Mouse (Mus musculus): ENCODE results near the gene Bspry. TPM values are rescaled to one million over a fixed set of nuclear protein-coding genes. Genes with fewer than 3 reads are reported as not detected.

Bspry gene
- polyA plus RNA-seq, 1 experiment: 1.1 TPM

GRCm38 (mm10) chr4:62516079-62516478 is 36.2 kb downstream of the Bspry start:
- Histone ChIP-seq H3ac (ENCODE audit: control insufficient read depth, insufficient read length) (no peak overlapping the region), H3K4me3 (no peak overlapping the region), H3K4me2 (ENCODE audit: low read depth) (no peak overlapping the region), H3K79me2 (ENCODE audit: control insufficient read depth, insufficient read depth) (no peaks in the 10 kb centered on the region), H3K27me3 (ENCODE audit: control insufficient read depth, insufficient read depth, insufficient read length) (no peaks in the 10 kb centered on the region), H3K36me3 (ENCODE audit: control insufficient read depth, insufficient read depth) (peaks cover 21% of the 10 kb centered on the region)
- TF ChIP-seq MYOG (IDR thresholded peaks at IDR 0.05; ENCODE audit: control insufficient read depth in 1 of 3, insufficient read depth in 1 of 3, insufficient read length in 2 of 3, low read depth in 2 of 3): no peak
- TF ChIP-seq MAX (IDR thresholded peaks at IDR 0.05; ENCODE audit: low read depth): no peak
- TF ChIP-seq POLR2AphosphoS2 (IDR thresholded peaks at IDR 0.05; ENCODE audit: insufficient read length, low read depth): no peak
- no peak for TF ChIP-seq USF1 (IDR thresholded peaks at IDR 0.05; ENCODE audit: low read depth)
- no peak for TF ChIP-seq POLR2A (IDR thresholded peaks at IDR 0.05; ENCODE audit: insufficient read length, low read depth)
- TF ChIP-seq SRF (IDR thresholded peaks at IDR 0.05; ENCODE audit: control insufficient read depth, insufficient read length, low read depth): no peak
- TF ChIP-seq TCF12 (IDR thresholded peaks at IDR 0.05; ENCODE audit: insufficient read depth, poor library complexity, severe bottlenecking): no peak
- TF ChIP-seq CEBPB (IDR thresholded peaks at IDR 0.05; ENCODE audit: insufficient read depth, poor library complexity, severe bottlenecking): no peak
- no peak for TF ChIP-seq REST (IDR thresholded peaks at IDR 0.05; ENCODE audit: insufficient read depth, insufficient read length)
- TF ChIP-seq E2F4 (IDR thresholded peaks at IDR 0.05; ENCODE audit: insufficient read depth): no peak
- TF ChIP-seq TCF3 (IDR thresholded peaks at IDR 0.05; ENCODE audit: insufficient read length, low read depth): no peak
- TF ChIP-seq MYOD1 (IDR thresholded peaks at IDR 0.05; ENCODE audit: control insufficient read depth in 1 of 3, insufficient read length in 2 of 3, low read depth in 2 of 3): no peak

DNA sequence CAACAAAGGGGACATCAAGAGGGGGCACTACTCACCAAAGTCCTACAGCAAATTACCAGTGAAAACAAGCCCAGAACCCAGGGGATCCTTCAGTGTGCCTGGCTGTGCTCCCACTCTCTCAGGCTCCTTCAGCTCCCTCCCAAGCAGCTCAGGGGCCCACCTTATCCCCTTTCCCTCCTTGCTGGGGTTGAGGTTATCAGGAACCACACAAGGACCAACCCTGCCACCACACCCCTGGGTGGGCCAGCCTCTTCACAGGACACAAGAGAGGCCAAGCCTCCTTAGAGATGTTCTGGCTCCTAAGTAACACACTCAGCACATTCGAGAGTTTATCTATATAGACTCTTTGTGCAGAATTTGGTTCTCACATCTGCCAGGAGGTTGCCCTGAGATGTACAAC is 36.7 kb downstream of the Bspry start:
- H3K36me3 ChIP-seq (ENCODE audit: control insufficient read depth, insufficient read depth): peaks cover 16% of the 10 kb centered on the region
- no peak overlapping the region for H3K4me2 ChIP-seq (ENCODE audit: low read depth)
- no peak for TF ChIP-seq E2F4 (IDR thresholded peaks at IDR 0.05; ENCODE audit: insufficient read depth)
- TF ChIP-seq CEBPB (IDR thresholded peaks at IDR 0.05; ENCODE audit: insufficient read depth, poor library complexity, severe bottlenecking): no peak
- TF ChIP-seq REST (IDR thresholded peaks at IDR 0.05; ENCODE audit: insufficient read depth, insufficient read length): no peak
- TF ChIP-seq POLR2A (IDR thresholded peaks at IDR 0.05; ENCODE audit: insufficient read length, low read depth): no peak
- no peak for TF ChIP-seq SRF (IDR thresholded peaks at IDR 0.05; ENCODE audit: control insufficient read depth, insufficient read length, low read depth)
- TF ChIP-seq POLR2AphosphoS2 (IDR thresholded peaks at IDR 0.05; ENCODE audit: insufficient read length, low read depth): no peak
- TF ChIP-seq MAX (IDR thresholded peaks at IDR 0.05; ENCODE audit: low read depth): no peak
- no peak for TF ChIP-seq USF1 (IDR thresholded peaks at IDR 0.05; ENCODE audit: low read depth)
- TF ChIP-seq MYOD1 (IDR thresholded peaks at IDR 0.05; ENCODE audit: control insufficient read depth in 1 of 3, insufficient read length in 2 of 3, low read depth in 2 of 3): no peak
- H3K79me2 ChIP-seq (ENCODE audit: control insufficient read depth, insufficient read depth): no peaks in the 10 kb centered on the region
- no peaks in the 10 kb centered on the region for H3K27me3 ChIP-seq (ENCODE audit: control insufficient read depth, insufficient read depth, insufficient read length)
- no peak overlapping the region for H3ac ChIP-seq (ENCODE audit: control insufficient read depth, insufficient read length)
- H3K4me3 ChIP-seq: no peak overlapping the region

DNA sequence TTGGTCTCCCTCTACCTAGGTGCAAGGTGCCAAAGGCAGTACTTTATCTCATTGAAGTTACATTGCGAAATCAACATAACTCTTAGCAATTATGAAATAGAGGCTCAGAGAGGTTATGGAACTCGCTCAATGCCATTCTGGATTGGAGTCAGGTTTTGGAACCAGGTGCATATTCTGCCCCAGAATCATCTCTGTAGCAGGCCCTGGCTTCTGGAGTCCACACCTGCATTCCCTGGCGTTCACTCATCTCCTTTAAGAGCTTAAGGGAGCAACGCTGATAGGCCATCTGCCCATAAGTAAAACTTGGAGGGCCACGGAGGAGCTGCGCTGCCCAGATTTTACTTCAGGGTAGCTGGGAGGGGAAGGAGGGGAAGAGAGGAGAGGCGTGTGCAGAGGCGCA is 37.2 kb downstream of the Bspry start:
- Histone ChIP-seq H3K27me3 (ENCODE audit: control insufficient read depth, insufficient read depth, insufficient read length) (no peaks in the 10 kb centered on the region), H3K4me3 (no peak overlapping the region), H3ac (ENCODE audit: control insufficient read depth, insufficient read length) (no peak overlapping the region), H3K79me2 (ENCODE audit: control insufficient read depth, insufficient read depth) (no peaks in the 10 kb centered on the region), H3K36me3 (ENCODE audit: control insufficient read depth, insufficient read depth) (peaks cover 12% of the 10 kb centered on the region), H3K4me2 (ENCODE audit: low read depth) (no peak overlapping the region)
- TF ChIP-seq REST (IDR thresholded peaks at IDR 0.05; ENCODE audit: insufficient read depth, insufficient read length) (no peak), USF1 (IDR thresholded peaks at IDR 0.05; ENCODE audit: low read depth) (no peak), MYOG (IDR thresholded peaks at IDR 0.05; ENCODE audit: control insufficient read depth in 1 of 3, insufficient read depth in 1 of 3, insufficient read length in 2 of 3, low read depth in 2 of 3) (no peak), TCF12 (IDR thresholded peaks at IDR 0.05; ENCODE audit: insufficient read depth, poor library complexity, severe bottlenecking) (no peak), CEBPB (IDR thresholded peaks at IDR 0.05; ENCODE audit: insufficient read depth, poor library complexity, severe bottlenecking) (no peak), E2F4 (IDR thresholded peaks at IDR 0.05; ENCODE audit: insufficient read depth) (no peak), POLR2AphosphoS2 (IDR thresholded peaks at IDR 0.05; ENCODE audit: insufficient read length, low read depth) (no peak), POLR2A (IDR thresholded peaks at IDR 0.05; ENCODE audit: insufficient read length, low read depth) (no peak), TCF3 (IDR thresholded peaks at IDR 0.05; ENCODE audit: insufficient read length, low read depth) (no peak), SRF (IDR thresholded peaks at IDR 0.05; ENCODE audit: control insufficient read depth, insufficient read length, low read depth) (no peak), MYOD1 (IDR thresholded peaks at IDR 0.05; ENCODE audit: control insufficient read depth in 1 of 3, insufficient read length in 2 of 3, low read depth in 2 of 3) (no peak)

DNA sequence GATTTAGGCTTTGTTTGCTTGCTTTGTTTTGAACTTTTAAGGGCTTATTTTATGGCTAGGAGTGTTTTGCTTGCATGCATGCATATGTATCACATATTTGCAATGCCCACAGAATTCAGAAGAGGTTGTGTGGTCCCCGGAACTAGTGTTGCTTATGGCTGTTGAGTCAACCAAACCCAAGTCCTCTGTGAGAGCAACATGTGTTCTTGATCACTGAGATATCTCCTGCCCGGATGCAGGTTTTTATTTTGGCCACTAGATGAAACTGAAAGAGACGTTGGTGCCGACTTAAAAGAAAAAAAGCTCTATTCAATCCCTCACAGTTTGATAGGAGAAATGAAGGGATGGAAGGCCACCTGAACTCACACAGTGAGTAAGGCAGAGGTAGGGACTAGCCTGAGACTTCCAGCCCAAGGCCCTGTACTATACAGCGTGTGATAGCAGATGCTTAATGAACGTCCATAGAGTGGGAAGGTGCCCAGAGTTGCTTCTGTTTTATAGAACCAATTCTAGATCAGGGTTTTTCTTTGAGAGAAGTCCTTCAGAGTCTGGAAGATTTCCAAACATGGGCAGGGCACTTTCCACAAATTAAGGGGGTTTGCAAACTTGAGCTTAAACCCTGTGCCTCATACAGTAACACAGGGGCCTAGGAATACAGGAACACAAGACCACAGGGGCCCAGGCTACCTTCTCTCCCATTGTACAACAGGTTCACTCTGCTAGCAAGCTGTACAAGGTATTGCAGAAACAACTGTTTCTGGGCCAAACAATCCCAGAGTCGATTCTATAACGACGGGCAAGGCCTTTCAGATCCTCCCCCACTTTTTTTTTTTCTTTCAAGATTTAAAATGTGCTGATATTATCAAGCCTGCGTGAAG is 37.9 kb downstream of the Bspry start:
- Histone ChIP-seq H3K27me3 (ENCODE audit: control insufficient read depth, insufficient read depth, insufficient read length) (no peaks in the 10 kb centered on the region), H3K36me3 (ENCODE audit: control insufficient read depth, insufficient read depth) (peaks cover 7% of the 10 kb centered on the region), H3K4me3 (peak overlapping the region; percentile 63), H3K79me2 (ENCODE audit: control insufficient read depth, insufficient read depth) (no peaks in the 10 kb centered on the region), H3ac (ENCODE audit: control insufficient read depth, insufficient read length) (no peak overlapping the region), H3K4me2 (ENCODE audit: low read depth) (no peak overlapping the region)
- no peak for TF ChIP-seq REST (IDR thresholded peaks at IDR 0.05; ENCODE audit: insufficient read depth, insufficient read length)
- no peak for TF ChIP-seq POLR2A (IDR thresholded peaks at IDR 0.05; ENCODE audit: insufficient read length, low read depth)
- no peak for TF ChIP-seq SRF (IDR thresholded peaks at IDR 0.05; ENCODE audit: control insufficient read depth, insufficient read length, low read depth)
- no peak for TF ChIP-seq TCF12 (IDR thresholded peaks at IDR 0.05; ENCODE audit: insufficient read depth, poor library complexity, severe bottlenecking)
- TF ChIP-seq USF1 (IDR thresholded peaks at IDR 0.05; ENCODE audit: low read depth): no peak
- TF ChIP-seq POLR2AphosphoS2 (IDR thresholded peaks at IDR 0.05; ENCODE audit: insufficient read length, low read depth): no peak

Data from myocyte (in vitro differentiated cells).